Comparison of ENCODE assay signal across 7 mouse cellular contexts in the genomic region with DNA sequence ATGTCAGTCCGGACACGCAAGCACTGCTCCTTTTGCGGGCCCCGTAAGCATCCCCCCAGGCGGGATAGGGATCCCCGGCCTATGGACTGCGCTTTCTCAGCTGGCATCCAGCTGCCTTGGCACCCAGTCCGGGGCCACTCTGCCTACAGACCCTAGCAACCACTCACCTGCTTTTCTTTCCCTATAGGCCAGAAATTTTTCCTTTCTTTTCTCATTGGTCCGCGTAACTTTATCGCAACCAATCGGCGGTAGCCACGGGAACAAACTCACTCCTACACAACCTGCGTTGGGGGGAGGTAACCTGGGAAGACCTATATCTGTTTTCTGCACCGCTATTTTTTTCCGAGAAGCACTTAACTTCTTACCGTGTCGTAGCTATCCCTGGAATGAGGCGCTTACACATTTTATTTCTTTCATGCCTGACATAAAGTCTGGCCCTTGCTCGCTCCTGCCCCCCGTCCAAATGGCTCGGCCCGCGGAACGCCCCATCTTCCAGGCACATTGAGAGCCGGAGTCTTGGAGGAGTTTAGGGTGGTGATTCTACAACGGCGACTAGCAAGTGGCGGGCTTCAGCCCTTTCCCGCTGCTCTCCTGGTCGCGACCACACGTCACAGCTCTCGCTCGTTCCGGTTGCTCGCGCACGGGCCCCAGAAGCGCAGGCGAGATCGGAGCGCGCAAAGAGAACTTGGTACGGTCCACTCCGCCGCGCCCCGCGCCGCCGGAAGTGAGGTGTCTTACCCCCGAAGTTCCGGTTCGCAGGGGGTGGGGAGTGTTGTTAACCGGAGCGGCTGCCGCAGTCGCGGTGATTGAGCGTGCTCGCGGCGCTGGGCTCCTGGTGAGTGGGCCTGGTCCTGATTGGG. TPM values are rescaled to one million over a fixed set of nuclear protein-coding genes. Genes with fewer than 3 reads are reported as not detected.
A peak's percentile ranks its signal among the peaks of the same experiment; 100 is the strongest.
DNase-seq lines count a peak whose midpoint lies in the region; ATAC-seq and TF ChIP-seq lines count a peak whose summit lies in the region.

A gene (plus strand): TSS at position 283 of the 860 bp plus-strand sequence.

- peaks cover 27% of the 10 kb centered on the region for H3K4me1 ChIP-seq in embryonic facial prominence, embryonic 13.5 days
- peaks cover 12% of the 10 kb centered on the region; the same call in 1 of the 2 replicates for H3K4me1 ChIP-seq in kidney, adult 2 months (ENCODE audit: control insufficient read depth, insufficient read depth, low read length)
- peaks cover 18% of the 10 kb centered on the region for H3K4me1 ChIP-seq in limb, embryonic 12.5 days (replicated peaks)
- H3K4me1 ChIP-seq in midbrain, embryonic 15.5 days: peaks cover 31% of the 10 kb centered on the region
- H3K4me1 ChIP-seq in spleen, adult 2 months (ENCODE audit: control insufficient read depth, insufficient read depth, insufficient read length): peaks cover 18% of the 10 kb centered on the region

- peak within 1 kb of the TSS; percentile 89 for H3K9ac ChIP-seq in embryonic facial prominence, embryonic 13.5 days
- H3K9ac ChIP-seq in limb, embryonic 12.5 days (replicated peaks): peak within 1 kb of the TSS; percentile 88
- H3K9ac ChIP-seq in midbrain, embryonic 15.5 days: peak within 1 kb of the TSS; percentile 79

- ATAC-seq in embryonic facial prominence, embryonic 13.5 days (ENCODE audit: insufficient number of reproducible peaks, insufficient read depth, low FRiP score, low TSS enrichment, low read depth): peak; percentile 85
- ATAC-seq in limb, embryonic 12.5 days (ENCODE audit: insufficient number of reproducible peaks, insufficient read depth, low FRiP score, low TSS enrichment, low read depth): peak; percentile 90
- peak; percentile 94 for ATAC-seq in midbrain, embryonic 15.5 days (replicated peaks)

- peak within 1 kb of the TSS; percentile 94 for H3K4me2 ChIP-seq in embryonic facial prominence, embryonic 13.5 days
- H3K4me2 ChIP-seq in limb, embryonic 12.5 days: peak within 1 kb of the TSS; percentile 82
- peak within 1 kb of the TSS; percentile 84 for H3K4me2 ChIP-seq in midbrain, embryonic 15.5 days

- peak within 1 kb of the TSS; percentile 89 for H3K4me3 ChIP-seq in embryonic facial prominence, embryonic 13.5 days
- peak within 1 kb of the TSS; percentile 80 for H3K4me3 ChIP-seq in kidney, adult 2 months (ENCODE audit: insufficient read depth, low read depth, low read length)
- H3K4me3 ChIP-seq in limb, embryonic 12.5 days (replicated peaks): peak within 1 kb of the TSS; percentile 95
- H3K4me3 ChIP-seq in midbrain, embryonic 15.5 days: peak within 1 kb of the TSS; percentile 94
- peak within 1 kb of the TSS; percentile 97 for H3K4me3 ChIP-seq in spleen, adult 2 months (ENCODE audit: extremely low read depth, insufficient read depth, insufficient read length)

- H3K9me3 ChIP-seq in embryonic facial prominence, embryonic 13.5 days: no peaks in the 10 kb centered on the region
- H3K9me3 ChIP-seq in limb, embryonic 12.5 days: no peaks in the 10 kb centered on the region
- H3K9me3 ChIP-seq in midbrain, embryonic 15.5 days: no peaks in the 10 kb centered on the region

- peak; percentile 57 for TF ChIP-seq POLR2A in kidney, adult 2 months (IDR thresholded peaks at IDR 0.05; ENCODE audit: low read depth, low read length)
- TF ChIP-seq POLR2A in spleen, adult 2 months (IDR thresholded peaks at IDR 0.05; ENCODE audit: low read depth, low read length): peak; percentile 62

- no peaks in the 10 kb centered on the region for H3K27me3 ChIP-seq in embryonic facial prominence, embryonic 13.5 days
- no peaks in the 10 kb centered on the region for H3K27me3 ChIP-seq in kidney, adult 2 months (replicated peaks; ENCODE audit: control insufficient read depth, insufficient read depth, low read length)
- H3K27me3 ChIP-seq in limb, embryonic 12.5 days: no peaks in the 10 kb centered on the region
- H3K27me3 ChIP-seq in midbrain, embryonic 15.5 days (replicated peaks): no peaks in the 10 kb centered on the region
- H3K27me3 ChIP-seq in spleen, adult 2 months (ENCODE audit: control insufficient read depth, insufficient read depth, low read length): no peaks in the 10 kb centered on the region

- WGBS in embryonic facial prominence, embryonic 13.5 days: under 1% methylated on average over 65 of the region's 65 CpGs
- WGBS in kidney, adult 2 months: under 1% methylated on average over 65 of the region's 65 CpGs
- under 1% methylated on average over 65 of the region's 65 CpGs for WGBS in limb, embryonic 12.5 days
- WGBS in midbrain, embryonic 15.5 days: under 1% methylated on average over 65 of the region's 65 CpGs
- WGBS in spleen, adult 2 months: under 1% methylated on average over 65 of the region's 65 CpGs

- H3K27ac ChIP-seq in embryonic facial prominence, embryonic 13.5 days: peak within 1 kb of the TSS; percentile 99
- H3K27ac ChIP-seq in kidney, adult 2 months (ENCODE audit: insufficient read depth, low read depth, low read length): peak within 1 kb of the TSS; percentile 94
- H3K27ac ChIP-seq in limb, embryonic 12.5 days: peak within 1 kb of the TSS; percentile 98
- H3K27ac ChIP-seq in midbrain, embryonic 15.5 days: peak within 1 kb of the TSS; percentile 99
- peak within 1 kb of the TSS; percentile 100 for H3K27ac ChIP-seq in spleen, adult 2 months (ENCODE audit: insufficient read depth, low read length)

- DNase-seq in adrenal gland, postnatal 36 days: peak; percentile 92 to 93
- DNase-seq in heart, adult 18-20 months: peak; percentile 95 to 96
- DNase-seq in kidney, adult 2 months: peak; percentile 98
- DNase-seq in spleen, adult 2 months (ENCODE audit: low read depth in 1 of 2, low spot score in 2 of 2): peak; percentile 88 to 94

- H3K36me3 ChIP-seq in embryonic facial prominence, embryonic 13.5 days: peaks cover 36% of the 10 kb centered on the region
- H3K36me3 ChIP-seq in kidney, adult 2 months (ENCODE audit: control insufficient read depth, insufficient read depth, low read length): no peaks in the 10 kb centered on the region; the same call in 1 of the 2 replicates
- H3K36me3 ChIP-seq in limb, embryonic 12.5 days: peaks cover 35% of the 10 kb centered on the region
- peaks cover 33% of the 10 kb centered on the region for H3K36me3 ChIP-seq in midbrain, embryonic 15.5 days (replicated peaks)
- H3K36me3 ChIP-seq in spleen, adult 2 months (ENCODE audit: control insufficient read depth, insufficient read depth, low read length): peaks cover 30% of the 10 kb centered on the region

- TF ChIP-seq CTCF in kidney, adult 2 months (conservative IDR thresholded peaks at IDR 0.05; ENCODE audit: insufficient read depth, insufficient read length, low read depth, low read length): no peak
- no peak for TF ChIP-seq CTCF in spleen, adult 2 months (IDR thresholded peaks at IDR 0.05; ENCODE audit: extremely low read depth, insufficient read depth, insufficient read length, insufficient replicate concordance)

RNA-seq across cellular contexts. Expression of the gene that starts here (rescaled TPM):
- total RNA-seq in adrenal gland, postnatal 36 days (2021): 10 to 100 TPM; 57.5 to 61.2 TPM
- 28.3 and 28.4 TPM in 2 replicates for polyA plus RNA-seq in embryonic facial prominence, embryonic 13.5 days (2015; fragmentation: Nextera tagmentation; extraction: Ambion mirVana)
- 10 to 100 TPM; 21.1 to 21.3 TPM for total RNA-seq in heart, adult 18-20 months (2021)
- 31.5 and 32.8 TPM in 2 replicates for polyA plus RNA-seq in kidney, adult 2 months (2012; rRNA removed)
- 25.1 and 28.0 TPM in 2 replicates for polyA plus RNA-seq in limb, embryonic 12.5 days (2016; fragmentation: Nextera tagmentation; extraction: Ambion mirVana)
- 36.8 and 39.3 TPM in 2 replicates for polyA plus RNA-seq in midbrain, embryonic 15.5 days (2015; fragmentation: Nextera tagmentation; extraction: Ambion mirVana)
- polyA plus RNA-seq in spleen, adult 2 months (2012; rRNA removed): 108 and 124 TPM in 2 replicates

Comparison
In these comparisons a context has a peak if more than half of its experiments do, and no peak if none do; other contexts are left out.
1. Peak in every context shown above with its lines: DNase-seq, ATAC-seq, H3K4me3 ChIP-seq and H3K27ac ChIP-seq.